Mouse (Mus musculus) liver, embryonic 14.5 days (tissue): ENCODE data around the gene Actrt2.

Source experiments
- CTCF ChIP-seq: IDR thresholded peaks from 2 replicates; pipeline ENCODE4 v1.5.1; 2016; ENCODE audit warnings: antibody characterized with exemption, low read depth, control low read depth
- EP300 ChIP-seq: IDR thresholded peaks from 2 replicates; pipeline ENCODE4 v1.6.1; 2016; ENCODE audit warnings: antibody characterized with exemption, low read depth

GRCm38 (mm10) chr4:154636053-154636433, 31.6 kb downstream of the Actrt2 start:
- peak; percentile 12; the same call in 1 of the 2 replicates for TF ChIP-seq CTCF
- no peak for TF ChIP-seq EP300
